Mouse (Mus musculus) hematopoietic multipotent progenitor cell, adult 10-12 weeks (in vitro differentiated cells): Measurements from ENCODE around the gene Myh14. TPM values are rescaled to one million over a fixed set of nuclear protein-coding genes. Genes with fewer than 3 reads are reported as not detected.

ENCODE experiments used
- polyA plus RNA-seq: library from polyadenylated mRNA; stranded (reverse); fragments of >175 nt; gene quantifications from 2 replicates; pipeline ENCODE4 v1.2.3, GENCODE M21; 2012; ENCODE audit warnings: low replicate concordance

Myh14 gene
- polyA plus RNA-seq, result 0.33 and 0.61 TPM in 2 replicates

GRCm38 (mm10) chr7:44670803-44671202 is at the start of gene Myh14:
Gene Myh14, minus strand, starts transcription at chr7:44670843.

GRCm38 (mm10) chr7:44708574-44708973 is 37.9 kb upstream of the Myh14 start, which contains the start of gene Izumo2:
Gene Izumo2, plus strand, starts transcription at chr7:44708742.

GRCm38 (mm10) chr7:44590402-44591347 is 80.0 kb downstream of the Myh14 start, which contains the start of gene Kcnc3:
Gene Kcnc3, plus strand, starts transcription at chr7:44590664.

GRCm38 (mm10) chr7:44572213-44572701 is 98.4 kb downstream of the Myh14 start, which contains the start of gene Napsa:
Gene Napsa, plus strand, starts transcription at chr7:44572380.

Other genes starting within 250 kb of the Myh14 start
- not detected in 2 replicates for gene Lrrc4b, start 241.8 kb downstream of the Myh14 start, polyA plus RNA-seq
- gene Aspdh, start 205.5 kb downstream of the Myh14 start, polyA plus RNA-seq, result not detected in 2 replicates
- 245 and 532 TPM in 2 replicates for gene Josd2, start 202.9 kb downstream of the Myh14 start, polyA plus RNA-seq
- 279 and 432 TPM in 2 replicates for gene Emc10, start 174.3 kb downstream of the Myh14 start, polyA plus RNA-seq
- gene Fam71e1, start 174.3 kb downstream of the Myh14 start, polyA plus RNA-seq, result 18.2 and 39.1 TPM in 2 replicates
- 0.61 and 1.4 TPM in 2 replicates for gene Mybpc2, start 146.2 kb downstream of the Myh14 start, polyA plus RNA-seq
- gene Spib, start 138.8 kb downstream of the Myh14 start, polyA plus RNA-seq, result 694 and 1,266 TPM in 2 replicates
- 150 and 176 TPM in 2 replicates for gene Pold1, start 122.0 kb downstream of the Myh14 start, polyA plus RNA-seq
- 388 and 706 TPM in 2 replicates for gene Nr1h2, start 116.9 kb downstream of the Myh14 start, polyA plus RNA-seq
- gene Napsa, start 98.5 kb downstream of the Myh14 start, polyA plus RNA-seq, result 103 and 215 TPM in 2 replicates
- 10.8 and 21.7 TPM in 2 replicates for gene Kcnc3, start 80.2 kb downstream of the Myh14 start, polyA plus RNA-seq
- gene Izumo2, start 37.9 kb upstream of the Myh14 start, polyA plus RNA-seq, result not detected in 2 replicates
- gene Vrk3, start 77.6 kb upstream of the Myh14 start, polyA plus RNA-seq, result 76.5 and 90.1 TPM in 2 replicates
- gene Zfp473, start 80.2 kb upstream of the Myh14 start, polyA plus RNA-seq, result 0.04 and 0.13 TPM in 2 replicates
- gene Nup62, start 145.2 kb upstream of the Myh14 start, polyA plus RNA-seq, result 31.2 and 81.5 TPM in 2 replicates
- 150 and 240 TPM in 2 replicates for gene Il4i1, start 145.5 kb upstream of the Myh14 start, polyA plus RNA-seq
- 25.4 and 45.2 TPM in 2 replicates for gene Atf5, start 145.8 kb upstream of the Myh14 start, polyA plus RNA-seq
- 167 and 687 TPM in 2 replicates for gene Akt1s1, start 178.1 kb upstream of the Myh14 start, polyA plus RNA-seq
- gene Tbc1d17, start 178.2 kb upstream of the Myh14 start, polyA plus RNA-seq, result 121 and 132 TPM in 2 replicates
- gene Pnkp, start 186.3 kb upstream of the Myh14 start, polyA plus RNA-seq, result 55.0 and 91.1 TPM in 2 replicates
- 42.0 and 70.4 TPM in 2 replicates for gene Ptov1, start 198.9 kb upstream of the Myh14 start, polyA plus RNA-seq
- 195 and 493 TPM in 2 replicates for gene Med25, start 221.9 kb upstream of the Myh14 start, polyA plus RNA-seq
- 68.5 and 164 TPM in 2 replicates for gene Fuz, start 225.2 kb upstream of the Myh14 start, polyA plus RNA-seq